Mouse (Mus musculus) spleen, adult 2 months (tissue): Measurements from ENCODE around the gene Naglu.

Experiments
- CTCF ChIP-seq: fragments of 200-500 bp; IDR thresholded peaks from 2 replicates; pipeline ENCODE4 v1.5.1; 2011; ENCODE audit warnings: mild to moderate bottlenecking, inconsistent platforms; ENCODE audit not compliant: insufficient read depth, insufficient read length, insufficient replicate concordance; ENCODE audit errors: extremely low read depth
- POLR2A ChIP-seq: fragments of 200-500 bp; IDR thresholded peaks from 2 replicates; pipeline ENCODE4 v1.6.1; 2011; ENCODE audit warnings: low read depth, low read length, inconsistent platforms

GRCm38 (mm10) chr11:101037795-101038194 is 32.0 kb upstream of the Naglu start:
- TF ChIP-seq CTCF: no peak
- no peak for TF ChIP-seq POLR2A
